Mouse (Mus musculus): ENCODE data around the gene Serpine2.

DNA sequence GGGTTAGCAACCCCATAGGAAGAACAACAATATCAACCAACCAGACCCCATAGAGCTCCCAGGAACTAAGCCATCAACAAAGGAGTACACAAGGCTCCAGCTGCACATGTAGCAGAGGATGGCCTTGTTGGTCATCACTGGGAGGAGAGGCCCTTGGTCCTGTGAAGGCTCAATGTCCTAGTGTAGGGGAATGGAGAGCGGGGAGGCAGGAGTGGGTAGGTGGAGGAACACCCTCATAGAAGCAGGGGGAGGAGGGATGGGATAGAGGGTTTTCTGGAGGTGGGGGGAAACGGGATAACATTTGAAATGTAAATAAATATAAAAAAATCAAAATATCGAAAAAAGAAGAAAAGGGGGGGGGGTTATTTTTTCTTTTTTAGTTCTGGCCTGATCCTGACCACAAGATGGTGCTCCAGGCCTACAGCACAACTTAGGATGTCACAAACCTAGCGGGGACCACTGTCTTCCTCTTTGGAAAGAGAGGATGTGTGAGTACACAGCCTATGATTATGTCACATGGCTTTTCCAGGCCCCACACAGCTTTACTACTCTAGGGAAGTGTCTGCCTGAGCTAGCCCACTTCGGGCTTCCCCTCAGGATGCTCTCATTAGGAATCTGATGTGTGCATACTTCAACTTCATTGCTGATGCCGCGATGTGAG, 74.6 kb downstream of the Serpine2 start:
- TF ChIP-seq CTCF (IDR thresholded peaks at IDR 0.05; ENCODE audit: control insufficient read depth, insufficient read depth, insufficient replicate concordance, low read depth, low read length) = no peak
- TF ChIP-seq POLR2A (IDR thresholded peaks at IDR 0.05; ENCODE audit: control insufficient read depth, low read depth, low read length) = no peak

All from testis, adult 2 months (tissue).